Mouse (Mus musculus) thymus, postnatal 25 days (tissue): ENCODE measurements around the gene Cldn34c3.
"Not testable (repeated sequence)": the region's sequence is repeated elsewhere in the genome, so short reads cannot be mapped to it uniquely, and the experiment has no call there.

Experiments
- DNase-seq: peaks from one replicate; pipeline ENCODE4 v3.0.0; 2022

The Cldn34c3 gene

DNA sequence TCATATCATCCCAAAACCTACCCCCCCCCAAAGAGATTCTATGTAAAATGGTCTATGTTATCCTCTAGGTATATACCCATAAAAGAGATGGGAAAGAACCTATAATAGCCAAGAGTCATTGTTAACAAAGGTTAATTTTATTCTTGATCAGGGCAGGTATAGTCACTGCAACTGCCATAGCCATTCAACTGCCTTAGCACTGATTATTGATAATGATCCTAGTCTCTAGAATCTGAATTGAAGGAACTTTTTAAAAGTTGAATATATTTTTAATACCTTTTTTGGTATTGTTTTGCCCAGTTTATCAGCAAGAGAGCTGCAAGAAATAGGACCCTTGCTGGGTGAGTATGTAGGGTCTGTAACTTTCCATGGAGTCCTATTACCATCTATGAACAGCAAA is at the start of gene Cldn34c3:
Cldn34c3 (plus strand) TSS at position 301 of the 400 bp plus-strand sequence.
- DNase-seq: not testable (repeated sequence)
